Mouse (Mus musculus) heart, postnatal 4 days (tissue): ENCODE measurements around the gene Psen1. TPM values are rescaled to one million over a fixed set of nuclear protein-coding genes. Genes with fewer than 3 reads are reported as not detected.

Source experiments
- DNase-seq: peaks from one replicate; pipeline ENCODE4 v3.0.0; 2021
- total RNA-seq, 2 experiments: library from RNA; stranded (reverse); gene quantifications; 2 replicates each; pipeline ENCODE4 v1.2.3; 2021

Psen1 gene
- total RNA-seq, 2 experiments from 2014 or later = 43.7 to 44.7 TPM

DNA sequence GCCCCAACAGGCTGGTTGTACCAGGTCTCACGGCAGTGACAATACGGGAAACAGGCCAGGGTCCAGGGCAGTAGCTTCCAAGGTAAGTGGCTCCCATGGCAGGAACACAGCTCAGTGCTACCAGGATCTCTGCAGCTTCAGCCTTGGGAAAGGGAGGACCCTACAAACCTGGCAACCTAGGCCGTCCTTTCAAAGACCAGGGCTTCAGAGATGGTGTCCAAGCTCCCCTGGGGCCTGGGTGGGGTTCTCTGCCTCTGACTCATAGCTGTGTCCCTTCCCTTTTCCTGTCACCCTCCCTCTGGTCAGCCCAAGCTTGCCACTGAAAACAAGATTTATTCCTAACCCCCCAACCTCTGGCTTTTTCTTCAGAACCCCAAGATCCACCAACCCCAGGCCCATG, 92.2 kb downstream of the Psen1 start:
- no peak for DNase-seq

- no peak for DNase-seq
Measured at GRCm38 (mm10) chr12:83781204-83781603, 93.3 kb downstream of the Psen1 start.

- DNase-seq = no peak
Measured at GRCm38 (mm10) chr12:83781640-83782278, 93.8 kb downstream of the Psen1 start.

- no peak for DNase-seq
Measured at GRCm38 (mm10) chr12:83782669-83783068, 94.7 kb downstream of the Psen1 start.

Other genes starting within 250 kb of the Psen1 start
- 10 to 100 TPM; 19.6 to 20.2 TPM for gene Dpf3, start 200.4 kb upstream of the Psen1 start, total RNA-seq
- 10 to 100 TPM; 15.9 to 16.6 TPM for gene Dcaf4, start 167.7 kb upstream of the Psen1 start, total RNA-seq
- 10 to 100 TPM; 20.0 to 20.1 TPM for gene Zfyve1, start 90.9 kb upstream of the Psen1 start, total RNA-seq
- gene Rbm25, start 56.9 kb upstream of the Psen1 start, total RNA-seq = 10 to 100 TPM; 90.4 to 94.1 TPM
- gene Papln, start 75.5 kb downstream of the Psen1 start, total RNA-seq = 10 to 100 TPM; 13.2 to 15.7 TPM
- gene Numb, start 233.8 kb downstream of the Psen1 start, total RNA-seq = 10 to 100 TPM; 34.5 to 37.1 TPM